Mouse (Mus musculus) megakaryocyte, adult 5-6 weeks (primary cell): ENCODE measurements around the gene Elp1. TPM values are rescaled to one million over a fixed set of nuclear protein-coding genes. Genes with fewer than 3 reads are reported as not detected.

Experiments used
- ATAC-seq: 2 replicates; pipeline ENCODE4 v1.8.0; 2016; ENCODE audit warnings: mild to moderate bottlenecking, inconsistent platforms; ENCODE audit not compliant: poor library complexity, severe bottlenecking
- total RNA-seq, 2 experiments: library from RNA; stranded (forward) in 1 of 2; stranded (reverse) in 1 of 2; fragments of 153-499, 151-499 nt in 1 of 2; fragments of 221-1000, 200-1000 nt in 1 of 2; gene quantifications; 2 replicates each; pipeline versions ENCODE4 v1.2.3 to v1.2.4; 2015 to 2017

Gene Elp1
- total RNA-seq (2015) (34.6 and 35.3 TPM in 2 replicates), total RNA-seq (2017) (31.2 and 33.0 TPM in 2 replicates)

DNA sequence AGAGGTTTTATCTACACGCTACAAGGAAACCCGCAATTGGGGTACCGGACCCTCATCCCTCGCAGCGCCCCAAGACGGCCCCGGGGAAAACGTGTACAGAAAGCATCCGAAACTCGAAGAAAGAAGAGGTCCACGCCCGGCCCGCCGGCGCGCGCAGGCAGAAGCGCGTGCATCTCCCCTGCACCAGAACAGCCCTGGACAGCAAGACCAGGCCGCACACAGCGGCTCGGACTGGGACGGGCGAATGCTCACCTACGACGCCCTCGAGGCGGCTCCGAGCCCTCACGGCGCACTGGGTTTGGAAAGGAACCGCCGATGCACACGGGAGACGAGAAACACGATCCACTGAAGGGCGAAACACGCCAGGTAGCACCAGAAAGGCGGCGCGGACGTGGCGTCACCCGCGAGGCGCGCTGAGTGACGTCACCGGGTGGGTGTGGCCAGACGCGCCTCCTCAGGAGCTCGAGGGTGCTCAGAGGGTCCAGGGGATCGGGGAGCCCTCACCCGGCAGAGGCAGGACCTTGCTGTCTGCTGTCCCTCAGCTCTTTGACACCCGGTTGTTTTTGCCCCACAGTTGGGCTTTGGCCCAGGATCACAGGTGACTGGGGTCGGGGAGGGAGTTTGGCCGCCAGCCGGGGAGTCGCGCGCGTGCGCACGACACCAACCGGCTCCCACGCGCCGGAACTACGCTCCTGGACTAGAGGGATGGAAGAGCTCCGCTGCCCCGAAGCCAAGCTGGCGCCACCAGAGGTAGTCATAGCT is at the start of gene Elp1, which contains the start of gene Fam206a:
Gene Elp1, minus strand, starts transcription at position 425 of the 762 bp plus-strand sequence.
Gene Fam206a, plus strand, starts transcription at position 439 of the 762 bp plus-strand sequence.
- ATAC-seq: peak; percentile 95

- no peak for ATAC-seq
Measured at GRCm38 (mm10) chr4:56850724-56851123, 48.6 kb upstream of the Elp1 start.

DNA sequence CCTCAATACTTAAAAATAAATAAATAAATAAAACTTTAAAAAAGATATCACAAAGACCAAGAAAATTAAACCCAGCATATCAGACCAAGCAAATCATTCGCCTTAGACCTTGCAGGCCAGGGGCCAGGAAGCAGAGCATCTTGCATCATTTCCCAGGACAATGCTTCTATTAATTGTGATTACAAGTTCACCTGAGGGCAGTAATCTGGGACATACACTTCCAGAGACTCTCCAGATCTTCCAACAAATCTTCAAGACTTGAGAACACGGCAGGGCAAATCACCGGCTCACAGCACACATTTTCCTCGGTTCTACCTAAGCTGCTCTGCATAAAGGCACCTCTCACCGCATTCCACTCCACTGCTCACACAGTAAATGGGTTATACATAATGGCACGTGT is 45.9 kb upstream of the Elp1 start:
- no peak for ATAC-seq

- no peak for ATAC-seq
Measured at GRCm38 (mm10) chr4:56847400-56847799, 45.3 kb upstream of the Elp1 start.

- ATAC-seq: no peak
Measured at GRCm38 (mm10) chr4:56845896-56846533, 43.9 kb upstream of the Elp1 start.

DNA sequence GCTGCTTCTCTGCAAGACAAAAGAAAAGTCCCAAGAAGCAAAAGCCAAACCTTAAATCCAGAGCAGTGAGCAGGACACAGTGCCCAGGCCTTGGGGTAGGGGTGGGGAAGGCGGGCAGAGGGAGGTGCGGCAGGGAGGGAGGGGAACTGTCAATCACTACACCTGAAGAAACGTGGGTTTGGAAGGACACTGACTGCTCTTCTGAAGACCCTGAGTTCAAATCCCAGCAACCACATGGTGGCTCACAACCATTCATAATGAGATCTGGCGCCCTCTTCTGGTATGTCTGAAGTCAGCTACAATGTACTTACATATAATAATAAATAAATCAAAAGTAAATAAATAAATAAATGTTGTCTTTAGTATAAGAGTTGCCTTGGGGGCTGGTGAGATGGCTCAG is 42.8 kb upstream of the Elp1 start:
- no peak for ATAC-seq

DNA sequence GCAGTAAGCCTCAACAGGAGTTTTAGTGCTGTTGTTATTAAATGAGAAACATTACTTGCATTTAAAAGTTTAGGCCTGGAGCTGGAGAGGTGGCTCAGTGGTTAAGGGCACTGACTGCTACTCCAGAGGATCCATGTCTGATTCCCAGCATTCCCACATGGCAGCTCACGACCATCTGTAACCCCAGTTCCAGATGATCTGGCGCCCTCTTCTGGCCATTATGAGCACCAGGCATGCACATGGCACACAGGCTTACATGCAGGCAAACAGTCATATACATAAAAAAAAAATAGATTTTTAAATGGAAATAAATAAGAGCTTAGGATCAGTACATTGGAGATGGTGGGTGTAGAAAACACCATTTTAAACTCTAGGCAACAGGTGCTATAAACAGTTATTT is 41.8 kb upstream of the Elp1 start:
- no peak for ATAC-seq

DNA sequence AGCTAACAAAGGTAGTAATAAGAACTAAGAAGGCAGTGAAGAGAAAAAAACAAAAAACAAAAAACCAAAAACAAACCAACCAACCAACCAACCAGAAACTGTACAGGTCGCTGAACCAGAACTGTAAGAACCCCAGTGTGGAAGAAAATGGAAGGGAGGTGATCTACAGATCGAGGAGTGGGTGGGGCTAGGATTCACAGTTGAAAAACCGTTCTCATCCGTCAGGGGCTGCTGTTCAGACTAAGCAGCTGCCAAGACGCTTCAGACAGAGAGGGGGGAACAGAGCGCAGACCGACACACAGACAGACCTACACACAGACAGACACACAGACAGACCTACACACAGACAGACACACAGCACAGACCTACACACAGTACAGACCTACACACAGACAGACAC is 40.4 kb upstream of the Elp1 start:
- ATAC-seq: no peak

GRCm38 (mm10) chr4:56840297-56840696 is 38.2 kb upstream of the Elp1 start:
- ATAC-seq: no peak

DNA sequence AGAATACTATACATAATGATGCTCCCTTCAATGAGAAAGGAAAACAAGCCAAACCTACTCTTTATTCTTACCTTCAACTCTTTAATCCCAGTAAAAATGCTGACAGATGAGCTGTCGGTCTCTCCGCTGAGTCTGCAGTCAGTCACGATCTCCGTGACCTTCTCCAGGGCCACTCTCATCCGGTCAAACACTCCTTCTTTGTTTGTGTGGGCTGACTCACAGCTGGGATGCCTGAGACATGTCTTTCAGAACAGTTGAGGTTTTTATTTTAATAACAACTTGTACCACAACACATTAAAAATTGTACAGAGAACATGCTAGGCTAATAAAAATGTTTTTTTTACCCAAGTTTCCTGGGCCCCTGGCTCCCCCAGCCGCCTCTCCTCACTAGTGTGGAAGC is 35.5 kb upstream of the Elp1 start:
- no peak for ATAC-seq

DNA sequence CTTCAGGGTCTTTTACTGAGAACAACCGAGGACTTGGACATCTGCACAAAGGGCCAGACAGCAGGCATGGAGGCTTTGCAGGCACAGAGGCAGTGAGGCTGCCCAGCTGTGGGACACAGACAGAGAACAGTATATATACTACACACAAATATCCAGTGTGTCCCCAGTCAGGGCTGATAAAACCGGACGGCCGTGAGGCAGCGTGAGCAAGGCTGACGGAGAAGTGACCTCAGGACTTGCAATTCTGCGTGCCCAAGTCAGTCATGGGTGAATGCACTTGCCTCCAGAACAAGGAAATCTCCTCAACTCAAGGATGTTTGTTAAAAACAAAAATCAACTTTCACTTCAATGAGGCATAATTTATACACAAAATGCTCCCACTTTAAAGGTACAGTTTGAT is 29.9 kb upstream of the Elp1 start:
- ATAC-seq: no peak

GRCm38 (mm10) chr4:56831013-56831609 is 29.0 kb upstream of the Elp1 start:
- ATAC-seq: no peak

- ATAC-seq: no peak
Measured at GRCm38 (mm10) chr4:56829511-56829921, 27.4 kb upstream of the Elp1 start.

DNA sequence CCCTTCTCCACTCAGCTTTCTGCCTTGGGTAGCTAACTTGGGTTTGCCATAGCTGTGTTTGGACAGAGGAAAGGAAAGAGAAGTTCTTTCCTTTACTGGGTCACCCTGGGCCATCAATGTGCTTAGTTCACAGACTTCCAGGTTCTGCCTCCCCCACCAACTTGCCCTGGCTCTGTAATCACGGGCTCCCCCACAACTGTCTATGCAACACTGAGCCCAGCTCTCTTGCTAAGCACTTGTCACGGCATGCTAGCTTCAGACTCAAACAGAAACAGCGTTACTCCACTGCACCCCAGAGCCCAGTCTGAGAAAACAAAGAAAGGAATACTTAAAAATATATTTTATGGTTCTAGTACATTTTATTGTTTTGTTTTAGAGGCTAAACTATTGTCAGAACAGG is 26.8 kb upstream of the Elp1 start:
- no peak for ATAC-seq

DNA sequence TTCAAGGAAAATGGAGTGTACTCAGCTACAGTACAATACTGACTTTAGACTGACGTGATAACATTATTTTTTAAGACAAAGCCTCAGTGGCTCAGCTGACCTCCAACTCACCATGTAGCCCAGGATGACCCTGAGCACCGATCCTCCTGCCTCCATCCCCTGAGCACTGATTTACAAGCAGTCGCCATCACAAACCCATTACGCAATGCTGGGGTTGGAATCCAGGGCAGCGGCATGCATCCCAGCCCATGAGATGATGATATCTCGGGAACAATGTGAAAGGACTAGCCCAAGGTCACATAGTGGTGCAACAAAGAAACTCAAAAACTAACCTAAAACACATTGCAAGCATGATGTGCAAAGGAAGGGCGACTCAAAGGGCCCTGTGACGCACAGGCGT is 22.1 kb upstream of the Elp1 start:
- ATAC-seq: no peak

DNA sequence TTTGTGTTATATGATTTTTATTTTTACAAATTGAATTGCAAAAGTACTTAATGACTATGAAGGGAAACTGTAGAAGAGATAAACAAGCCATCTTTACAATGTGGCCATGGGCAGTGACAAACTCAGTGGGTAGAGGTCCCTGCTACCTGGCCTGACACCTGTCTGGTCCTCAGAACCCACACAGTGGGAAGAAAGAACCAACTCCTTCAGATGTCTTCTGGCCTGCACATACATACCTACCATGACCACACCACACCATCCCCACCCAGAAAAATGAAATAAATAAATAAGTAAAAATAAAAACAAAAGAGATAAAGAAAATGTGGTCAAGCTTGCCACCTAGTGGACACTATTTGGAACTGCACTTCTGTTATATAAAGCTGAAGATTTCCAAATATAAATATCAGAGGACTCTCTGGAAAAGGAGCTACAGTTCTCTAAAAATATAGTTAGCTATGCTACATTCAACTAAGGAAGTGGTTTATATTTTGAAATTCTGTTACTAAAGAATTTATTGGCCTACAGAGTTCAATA is 18.0 kb upstream of the Elp1 start:
- peak; percentile 45; the same call in 1 of the 2 replicates for ATAC-seq

DNA sequence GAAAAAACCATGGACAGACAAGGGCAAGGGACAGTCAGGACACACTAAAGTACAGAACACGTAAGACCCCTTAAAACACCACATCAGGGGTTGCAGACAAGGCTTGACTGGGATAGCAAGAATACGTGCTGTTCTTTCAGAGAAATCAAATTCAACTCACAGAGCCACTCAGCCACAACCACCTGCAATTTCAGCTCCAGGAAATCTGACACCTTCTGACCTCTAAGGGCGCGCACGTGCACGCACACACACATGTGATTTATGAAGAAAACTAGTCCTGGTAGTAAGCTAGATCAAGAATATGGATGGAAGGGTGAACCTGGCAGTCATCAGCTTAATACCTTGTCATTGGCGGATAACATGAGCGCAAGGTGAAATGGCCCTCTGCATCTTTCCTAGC is 13.0 kb upstream of the Elp1 start:
- ATAC-seq: no peak

DNA sequence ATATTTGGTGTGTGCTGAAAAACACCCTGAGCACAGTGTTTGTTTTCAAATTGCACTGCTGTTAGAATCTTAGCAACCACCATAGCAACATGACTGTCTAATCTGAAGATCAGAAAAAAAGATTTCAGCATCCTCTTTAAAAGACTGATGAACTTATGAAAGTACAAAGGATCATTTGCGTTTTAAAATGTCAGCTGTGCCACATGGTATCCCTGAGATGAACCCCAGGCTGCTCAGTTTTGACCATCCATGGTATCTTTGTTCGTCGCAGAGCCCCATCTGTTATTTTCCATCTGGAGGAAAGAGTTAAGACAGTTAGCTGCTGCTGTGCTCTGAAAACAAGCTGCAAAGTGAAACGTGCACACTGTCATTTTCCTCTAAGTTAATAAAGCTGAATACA is 10.0 kb upstream of the Elp1 start:
- no peak for ATAC-seq

DNA sequence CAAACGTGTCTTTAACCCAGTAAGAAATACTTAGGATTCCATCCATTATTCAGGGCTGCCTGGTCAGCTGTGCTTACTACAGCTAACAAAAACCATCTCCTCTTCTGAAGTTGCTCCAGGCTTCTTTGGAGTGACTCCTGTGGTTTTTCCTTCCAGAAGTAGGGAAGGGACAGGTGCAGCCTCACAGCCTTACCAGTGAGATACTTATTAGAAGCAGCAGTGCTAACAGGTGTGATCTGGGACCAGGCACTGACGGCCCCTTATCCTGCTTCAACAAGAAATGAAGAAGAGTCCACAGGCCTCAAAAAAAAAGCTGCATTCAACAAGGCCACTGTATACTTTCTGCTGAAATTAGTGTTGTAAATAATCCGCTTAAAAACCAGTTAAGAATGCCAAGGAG is 9.5 kb upstream of the Elp1 start:
- no peak for ATAC-seq

- no peak for ATAC-seq
Measured at GRCm38 (mm10) chr4:56809050-56809449, 6.9 kb upstream of the Elp1 start.

- peak; percentile 14 for ATAC-seq
Measured at GRCm38 (mm10) chr4:56802669-56803150, 579 bp upstream of the Elp1 start.

- no peak for ATAC-seq
Measured at GRCm38 (mm10) chr4:56791373-56791772, 10.8 kb downstream of the Elp1 start.
